Mouse (Mus musculus) thymus, adult 2 months (tissue): ENCODE results near the gene Pip4k2c.

Experiments used
- CTCF ChIP-seq: fragments of 200-500 bp; IDR thresholded peaks from 2 replicates; pipeline ENCODE4 v1.5.1; 2012; ENCODE audit warnings: mild to moderate bottlenecking, control low read depth, low read length, moderate library complexity, borderline replicate concordance; ENCODE audit not compliant: control insufficient read depth, poor library complexity, insufficient read depth; ENCODE audit errors: extremely low read depth
- POLR2A ChIP-seq: fragments of 200-500 bp; IDR thresholded peaks from 2 replicates; pipeline ENCODE4 v1.6.1; 2012; ENCODE audit warnings: mild to moderate bottlenecking, low read length, control low read depth, moderate library complexity; ENCODE audit not compliant: control insufficient read depth, poor library complexity, insufficient read depth; ENCODE audit errors: extremely low read depth

DNA sequence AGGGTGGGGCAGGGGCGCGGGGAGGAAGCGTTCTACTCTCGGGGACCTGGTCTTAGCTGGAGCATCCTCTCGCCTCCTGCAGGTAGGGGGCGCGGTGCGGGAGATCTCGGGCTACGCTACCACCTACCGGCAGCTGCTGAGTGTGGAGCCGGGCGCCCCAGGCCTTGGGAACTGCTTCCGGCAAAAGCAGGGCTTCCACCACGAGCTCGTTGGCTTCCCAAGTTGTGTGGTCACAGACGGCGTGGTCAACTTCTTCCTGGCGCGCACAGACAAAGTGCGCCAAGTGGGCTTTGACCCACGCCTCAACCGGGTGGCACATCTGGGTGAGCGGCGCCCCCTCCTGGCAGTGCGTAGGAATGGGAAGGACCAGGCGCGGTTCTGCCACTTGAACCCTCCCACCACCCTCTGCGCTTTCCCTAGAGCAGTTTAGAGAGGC, 40.5 kb downstream of the Pip4k2c start:
- TF ChIP-seq POLR2A, result no peak
- peak; percentile 100 for TF ChIP-seq CTCF
